Mouse (Mus musculus): ENCODE results near the gene Morc2a.

Morc2a gene

DNA sequence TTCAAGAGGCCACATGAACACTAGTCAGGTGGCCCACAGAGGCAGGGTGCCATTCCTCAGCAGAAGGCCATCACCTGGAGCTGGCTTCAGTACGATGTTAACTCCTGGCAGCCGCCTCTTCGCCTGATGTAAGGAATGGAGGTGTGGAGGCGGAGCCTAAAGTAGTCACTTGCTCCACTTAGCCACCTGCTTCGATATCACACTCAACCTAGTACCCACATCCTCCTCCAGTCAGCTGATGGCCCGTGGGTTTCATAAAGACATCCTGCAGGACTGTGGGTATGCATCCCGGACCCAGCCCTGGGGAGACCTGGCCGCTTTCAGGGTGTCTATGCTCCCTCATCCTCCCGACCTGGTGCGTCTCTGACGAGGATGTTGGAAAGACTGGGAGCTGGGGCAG lies 86.7 kb downstream of the Morc2a start:
- no peak for DNase-seq (ENCODE audit: low spot score)

DNA sequence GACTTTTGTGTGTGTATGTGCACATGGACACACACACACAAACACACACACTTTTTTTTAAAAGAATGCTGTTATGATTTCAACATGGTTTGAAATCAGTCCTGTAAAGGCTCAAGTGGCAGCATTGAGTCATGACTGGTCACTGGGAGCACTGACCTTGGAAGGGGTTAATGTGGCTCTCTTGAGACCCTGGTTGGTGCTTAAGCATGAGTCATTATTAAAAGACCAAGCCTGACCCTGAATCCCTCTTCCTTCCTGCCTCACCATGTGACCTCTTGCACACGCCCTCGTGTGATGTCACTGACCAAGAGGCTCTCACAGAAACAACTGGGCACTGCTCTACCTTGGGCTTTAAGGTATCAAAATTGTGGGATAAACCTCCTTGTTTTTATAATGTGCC lies 89.8 kb downstream of the Morc2a start:
- no peak for DNase-seq (ENCODE audit: low spot score)

Data from T-cell, adult 2 months (primary cell).